Mouse (Mus musculus): ENCODE measurements around the gene Ago1.

Ago1 gene

DNA sequence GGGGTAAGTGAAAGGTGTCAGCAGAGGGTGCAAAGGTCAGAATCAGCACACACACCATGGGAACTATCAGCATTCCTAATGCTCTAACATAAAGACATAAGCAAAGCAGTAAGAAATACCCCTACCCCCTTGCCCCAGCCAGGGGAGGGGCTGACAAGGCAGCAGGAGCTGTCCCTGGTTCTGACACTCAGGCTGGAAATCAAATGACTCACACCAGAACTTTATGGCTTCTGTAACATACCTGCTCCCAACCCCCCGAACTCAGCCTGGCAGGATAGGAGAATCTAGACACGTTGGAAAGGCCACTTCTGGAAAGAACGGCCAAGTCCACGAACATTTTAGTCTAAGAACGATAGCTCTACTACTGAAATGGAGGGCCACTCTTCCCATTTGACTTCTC lies 4.6 kb upstream of the Ago1 start:
- DNase-seq (ENCODE audit: low spot score in 2 of 2), result no peak

DNA sequence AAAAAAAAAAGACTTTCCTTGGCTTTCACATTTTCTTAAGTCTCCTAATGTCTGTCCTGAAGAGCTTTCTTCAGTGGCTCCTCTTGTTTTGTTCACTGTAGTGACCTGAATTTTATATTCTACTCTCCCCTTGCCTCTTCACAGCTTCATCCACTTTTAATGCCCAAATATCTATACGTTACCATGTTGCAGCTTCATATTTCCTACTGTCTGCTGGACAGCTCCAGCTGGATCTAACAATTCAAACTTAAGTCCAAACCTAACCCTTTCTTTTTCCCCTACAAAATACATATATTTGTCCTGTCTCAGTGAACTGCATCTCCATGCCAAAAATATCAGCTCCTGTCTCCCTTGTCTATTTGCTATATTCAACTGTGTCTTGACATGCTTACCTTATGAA lies 951 bp upstream of the Ago1 start:
- no peak for DNase-seq (ENCODE audit: low spot score in 2 of 2)

DNA sequence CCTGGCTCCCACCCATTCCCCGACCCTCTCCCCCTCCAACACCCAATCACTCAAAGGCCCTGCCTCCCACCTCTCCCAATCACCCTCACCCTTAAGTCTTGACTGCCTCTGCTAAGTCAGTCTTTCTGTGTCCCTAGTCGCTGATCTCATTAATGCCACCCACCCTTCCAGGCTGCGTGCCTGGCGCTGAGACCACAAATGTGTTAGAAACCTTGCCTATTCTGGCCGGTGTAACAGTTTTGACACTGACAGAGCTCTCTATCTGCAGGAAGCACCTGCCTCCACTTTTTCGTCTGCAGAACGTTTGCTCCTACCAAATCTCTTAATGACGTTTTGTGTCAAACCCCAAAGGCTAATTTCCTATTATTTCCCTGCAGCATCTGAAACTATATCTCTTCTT lies 542 bp upstream of the Ago1 start:
- no peak for DNase-seq (ENCODE audit: low spot score in 2 of 2)

DNA sequence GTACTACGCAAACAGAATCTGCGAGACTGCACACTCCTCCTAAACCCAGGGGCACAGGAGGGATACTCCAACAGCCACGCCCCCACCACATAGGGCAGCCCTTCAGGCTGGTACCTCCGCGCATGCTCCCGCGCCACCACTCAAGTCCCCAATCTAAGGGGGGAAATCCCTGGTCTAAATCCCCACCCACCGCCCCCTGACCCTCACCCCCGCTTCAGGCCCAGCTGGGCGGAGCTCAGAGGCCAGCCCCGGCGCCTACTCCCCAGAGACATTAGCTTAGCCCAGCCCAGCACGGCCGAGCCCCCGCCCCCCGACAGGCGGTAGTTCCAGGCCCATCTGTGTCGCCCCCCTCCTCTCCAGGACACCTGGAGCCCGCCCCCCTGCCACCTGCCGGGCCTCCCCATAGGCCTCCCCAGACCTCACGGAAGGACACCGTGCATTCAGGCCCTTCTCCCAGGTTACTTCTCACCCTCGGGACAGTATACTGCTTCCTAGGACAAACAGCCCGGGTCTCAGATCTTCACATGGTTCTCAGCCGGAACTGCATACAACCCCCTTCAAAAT lies 580 bp downstream of the Ago1 start:
- peak; percentile 41 to 48 for DNase-seq (ENCODE audit: low spot score in 2 of 2)

DNA sequence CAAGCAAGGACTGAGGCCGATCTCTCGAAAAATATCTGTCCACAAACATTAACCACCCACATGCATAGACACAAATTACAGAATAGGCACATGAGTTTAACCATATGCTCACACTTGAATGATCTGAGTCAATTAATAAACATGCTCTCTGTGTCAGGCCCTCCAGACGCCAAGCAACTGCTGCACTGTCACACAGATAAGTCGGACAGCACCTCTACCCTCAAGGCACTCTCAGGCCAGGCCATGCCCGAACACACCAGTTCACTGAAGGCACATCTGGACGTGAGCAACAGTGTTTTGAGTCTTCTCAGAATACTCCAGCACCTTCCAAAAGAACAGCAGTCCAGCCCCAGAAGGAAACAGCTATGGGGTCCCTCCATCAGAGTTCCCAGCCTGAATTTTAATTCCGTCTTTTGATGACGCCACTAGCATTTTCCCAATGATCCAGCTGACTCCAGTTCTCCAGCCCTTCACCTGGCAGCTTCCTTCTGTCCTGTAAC lies 2.1 kb downstream of the Ago1 start:
- no peak for DNase-seq (ENCODE audit: low spot score in 2 of 2)

DNA sequence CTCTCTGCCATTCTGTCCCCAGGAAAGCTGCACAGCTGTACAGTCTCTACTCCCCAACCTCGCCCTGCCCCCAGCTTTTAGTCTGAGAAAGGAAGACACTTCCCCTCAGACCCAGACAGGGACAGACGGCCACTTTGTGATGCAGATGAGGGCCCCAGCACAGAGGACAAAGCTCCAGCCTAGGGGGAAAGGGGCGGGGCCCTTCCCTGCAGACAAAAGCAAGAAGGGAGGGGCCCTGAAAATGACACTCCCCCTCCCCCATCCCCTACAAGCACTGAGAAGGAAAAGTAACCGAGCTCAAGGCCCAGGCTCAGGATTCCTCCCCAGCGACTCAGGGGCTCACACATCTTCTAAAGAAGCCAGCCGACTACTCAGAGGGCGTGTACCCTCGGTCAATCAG lies 2.5 kb downstream of the Ago1 start:
- DNase-seq (ENCODE audit: low spot score in 2 of 2), result peak; percentile 26 to 50

DNA sequence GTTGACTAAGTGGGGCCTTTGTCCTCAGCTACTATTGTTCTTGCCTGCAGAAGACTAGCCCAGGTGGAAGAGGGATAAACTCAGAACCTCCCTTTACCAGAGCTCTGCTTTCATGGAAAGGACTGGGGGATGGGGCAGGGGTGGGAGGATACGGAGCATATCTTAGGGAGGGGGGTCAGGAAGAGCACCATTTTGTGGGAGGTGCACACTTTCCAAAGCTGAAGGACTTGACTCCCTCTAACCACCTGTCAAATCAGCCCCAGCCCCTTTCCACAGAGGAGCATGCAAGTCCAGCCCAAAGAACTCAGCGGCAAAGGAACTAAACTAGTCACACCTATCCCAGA lies 3.5 kb downstream of the Ago1 start:
- no peak for DNase-seq (ENCODE audit: low spot score in 2 of 2)

DNA sequence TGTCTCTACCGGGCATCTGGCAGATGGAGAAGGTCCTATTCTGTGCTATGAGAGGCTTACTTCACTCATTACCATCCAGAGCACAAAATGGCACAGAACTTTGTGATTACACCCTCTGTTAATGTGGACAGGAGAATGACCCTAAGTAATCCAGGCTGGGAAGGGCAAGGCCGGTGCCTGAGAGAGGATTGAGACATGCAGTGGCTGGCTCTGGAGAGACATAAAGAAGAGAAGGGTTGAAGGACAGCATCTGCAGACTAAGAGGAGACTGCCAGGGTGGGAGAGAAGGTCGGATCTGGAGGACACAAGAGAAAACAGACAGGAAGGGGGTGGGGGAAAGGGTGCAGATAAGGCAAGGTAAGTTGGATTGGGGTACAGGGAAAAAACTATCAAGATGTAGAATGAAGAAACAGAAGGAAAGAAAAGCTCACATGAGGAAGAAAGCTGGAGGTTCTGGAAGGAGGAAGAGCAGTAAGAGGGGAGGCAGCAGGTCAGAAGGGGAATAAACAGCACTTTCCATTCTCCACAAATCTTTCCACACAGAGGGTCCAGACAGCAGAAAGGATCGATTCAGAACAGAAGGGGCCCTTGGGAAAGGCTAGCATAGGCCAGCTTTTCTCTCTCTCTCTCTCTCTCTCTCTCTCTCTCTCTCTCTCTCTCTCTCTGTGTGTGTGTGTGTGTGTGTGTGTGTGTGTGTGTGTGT lies 4.0 kb downstream of the Ago1 start:
- DNase-seq (ENCODE audit: low spot score in 2 of 2), result no peak

DNA sequence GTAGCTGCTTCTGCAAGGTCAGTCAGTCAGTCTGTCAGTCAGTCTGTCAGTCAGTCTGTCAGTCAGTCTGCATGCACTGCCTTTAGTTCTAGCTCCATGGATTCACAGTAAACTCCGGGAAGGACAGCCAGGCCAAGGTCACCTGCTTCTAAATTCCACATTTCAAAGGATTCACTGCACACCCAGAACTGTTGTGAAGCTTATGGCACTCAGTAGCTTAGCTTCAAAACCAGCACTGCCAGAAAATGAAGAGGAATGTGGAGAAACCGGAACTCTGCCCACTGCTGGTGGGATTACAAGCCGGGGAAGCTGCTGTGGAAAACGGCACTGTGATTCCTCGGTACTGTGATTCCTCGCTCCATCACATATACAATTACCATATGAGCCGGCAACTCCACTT lies 12.9 kb downstream of the Ago1 start:
- no peak for DNase-seq (ENCODE audit: low spot score in 2 of 2)

DNA sequence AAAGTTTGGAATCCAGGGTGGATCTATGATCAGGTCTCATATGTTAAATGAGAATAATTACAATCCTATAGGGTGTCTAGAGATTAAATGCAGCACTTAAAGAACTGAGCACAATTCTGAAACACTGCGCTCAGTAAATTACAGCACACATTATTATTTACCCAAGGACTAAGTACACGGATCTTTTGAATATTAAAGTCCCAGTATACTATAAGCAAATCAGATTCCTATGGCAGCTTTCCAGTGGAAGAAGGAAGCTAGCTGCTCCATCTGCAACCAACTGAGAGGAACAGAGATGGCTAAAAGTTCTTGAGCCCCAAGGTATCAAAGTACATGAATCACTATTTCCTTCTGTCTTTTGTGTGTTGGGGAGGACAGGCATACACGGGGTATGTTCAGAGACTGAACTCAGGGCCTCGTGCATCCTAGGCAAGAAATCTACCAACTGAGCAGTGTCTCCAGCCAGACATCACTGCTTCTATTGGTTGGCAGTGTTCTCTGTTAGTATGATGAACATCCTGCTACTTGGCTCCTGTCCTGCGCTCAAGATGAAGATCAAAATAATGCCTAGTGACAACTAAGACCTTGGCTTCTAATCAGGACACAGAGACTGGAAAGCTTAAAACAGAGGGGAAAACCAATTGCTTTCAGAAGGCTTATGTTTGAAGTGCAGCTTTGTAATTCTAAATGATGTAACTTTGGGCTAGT lies 13.7 kb downstream of the Ago1 start:
- no peak for DNase-seq (ENCODE audit: low spot score in 2 of 2)

DNA sequence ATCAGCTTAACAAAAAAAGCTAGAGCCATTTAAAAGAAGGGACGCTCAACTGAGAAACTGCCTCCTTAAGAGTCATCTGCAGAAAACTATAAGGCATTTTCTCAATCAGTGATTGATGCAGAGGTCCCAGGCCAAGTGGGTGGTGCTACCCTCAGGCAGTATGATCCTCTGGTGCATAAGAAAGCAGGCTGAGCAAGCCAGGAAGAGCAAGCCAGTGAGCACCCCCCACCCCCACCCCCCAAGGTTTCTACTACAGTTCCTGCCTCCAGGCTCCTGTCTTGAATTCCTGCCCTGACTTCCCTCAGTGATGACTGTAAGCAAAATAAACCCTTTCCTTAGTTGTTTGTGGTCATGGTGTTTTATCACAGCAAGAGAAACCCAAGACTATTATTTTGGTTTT lies 18.1 kb downstream of the Ago1 start:
- DNase-seq (ENCODE audit: low spot score in 2 of 2), result no peak

DNA sequence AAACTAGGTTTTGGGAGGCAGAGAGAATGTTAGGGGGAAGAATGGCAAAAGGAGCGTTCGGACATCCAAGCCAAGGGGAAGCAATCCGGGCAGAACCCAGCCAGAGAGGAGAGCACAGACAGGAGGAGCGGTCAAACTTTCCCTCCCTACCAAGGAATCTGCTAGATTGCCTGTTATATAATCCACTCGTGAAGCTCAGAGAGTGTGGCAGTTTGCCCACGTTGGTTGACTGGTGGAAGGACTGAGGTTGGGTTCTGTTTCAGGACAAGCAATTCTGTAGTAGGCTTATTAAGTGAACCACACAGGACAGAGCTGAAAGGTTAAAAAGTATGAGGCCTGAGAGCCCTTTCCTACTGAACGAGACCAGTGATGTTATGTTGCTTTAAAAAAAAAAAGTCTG lies 21.3 kb downstream of the Ago1 start:
- no peak for DNase-seq (ENCODE audit: low spot score in 2 of 2)

DNA sequence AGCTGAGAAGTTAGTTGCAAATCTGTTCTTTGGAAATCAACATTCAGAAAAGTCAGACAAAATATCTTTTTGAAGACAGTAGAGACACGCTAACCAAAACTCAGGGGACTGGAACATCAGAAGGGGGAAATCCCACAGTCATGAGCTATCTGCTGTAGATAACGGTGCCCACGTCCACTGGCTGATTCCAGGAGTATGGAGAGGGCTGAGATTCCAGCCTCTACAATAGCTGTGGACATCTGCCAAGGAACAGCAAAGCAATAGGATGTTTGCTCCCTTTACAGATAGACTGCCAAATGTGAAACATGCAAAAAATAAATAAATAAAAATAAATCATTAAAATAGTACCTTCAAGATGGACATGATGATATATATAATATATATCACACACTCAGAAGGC lies 23.9 kb downstream of the Ago1 start:
- no peak for DNase-seq (ENCODE audit: low spot score in 2 of 2)

DNA sequence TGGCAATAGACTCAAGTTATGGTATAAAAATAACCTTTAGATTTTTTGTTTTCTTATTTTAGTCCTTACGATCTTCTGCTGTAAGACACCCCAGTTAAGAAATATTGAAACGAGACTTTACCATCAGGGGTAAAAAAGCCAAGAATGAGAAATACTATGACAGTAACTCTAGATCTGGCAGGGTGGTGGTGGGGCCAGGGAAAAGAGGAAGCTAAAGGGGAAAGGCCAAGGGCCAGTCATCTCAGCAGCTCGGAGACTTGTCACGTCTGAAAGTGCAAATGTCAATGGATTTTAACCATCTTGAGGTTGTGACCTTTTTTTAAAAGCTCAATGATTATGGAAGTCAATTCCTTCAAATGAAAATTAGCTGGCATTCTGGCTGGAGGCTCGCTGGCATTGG lies 30.1 kb downstream of the Ago1 start:
- no peak for DNase-seq (ENCODE audit: low spot score in 2 of 2)

DNA sequence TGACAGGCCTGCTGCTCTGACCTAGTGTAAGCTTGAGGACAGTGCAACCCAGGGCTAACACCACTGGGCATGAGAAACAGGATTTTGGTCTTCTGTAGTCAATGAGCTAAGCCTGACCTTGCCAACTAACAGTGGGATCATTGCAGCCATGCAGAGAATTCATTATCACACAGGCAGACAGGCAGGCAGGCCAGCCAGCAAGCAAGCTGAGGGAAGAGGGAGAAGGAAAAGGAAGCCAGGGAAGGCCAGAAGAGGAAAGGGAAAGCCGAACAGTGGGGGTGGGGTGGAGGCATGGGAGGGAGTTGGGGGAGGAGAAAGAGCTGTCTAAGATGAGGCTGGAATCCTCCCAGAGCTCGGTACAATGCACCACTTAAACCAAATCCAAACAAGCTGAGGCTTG lies 32.1 kb downstream of the Ago1 start:
- DNase-seq (ENCODE audit: low spot score in 2 of 2), result no peak

DNA sequence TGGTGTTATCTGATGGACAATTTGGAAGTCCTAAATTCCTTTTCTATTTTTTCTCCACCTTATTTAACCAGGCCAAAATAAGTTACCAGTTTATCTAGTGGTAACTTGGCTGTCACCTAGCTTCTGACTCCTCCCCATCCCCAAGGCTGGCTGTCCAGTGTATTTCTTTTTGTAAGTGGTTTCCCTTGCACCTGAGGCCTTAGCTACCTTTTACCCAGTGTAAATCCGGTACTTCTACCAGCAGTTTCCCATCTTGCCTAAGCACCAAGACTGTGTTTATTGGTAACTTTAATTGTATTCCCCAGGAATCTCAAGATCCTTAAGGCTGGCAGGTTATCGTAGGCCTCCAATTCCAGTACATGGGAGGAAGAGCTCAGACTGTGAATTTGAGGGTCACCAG lies 34.3 kb downstream of the Ago1 start:
- no peak for DNase-seq (ENCODE audit: low spot score in 2 of 2)

DNA sequence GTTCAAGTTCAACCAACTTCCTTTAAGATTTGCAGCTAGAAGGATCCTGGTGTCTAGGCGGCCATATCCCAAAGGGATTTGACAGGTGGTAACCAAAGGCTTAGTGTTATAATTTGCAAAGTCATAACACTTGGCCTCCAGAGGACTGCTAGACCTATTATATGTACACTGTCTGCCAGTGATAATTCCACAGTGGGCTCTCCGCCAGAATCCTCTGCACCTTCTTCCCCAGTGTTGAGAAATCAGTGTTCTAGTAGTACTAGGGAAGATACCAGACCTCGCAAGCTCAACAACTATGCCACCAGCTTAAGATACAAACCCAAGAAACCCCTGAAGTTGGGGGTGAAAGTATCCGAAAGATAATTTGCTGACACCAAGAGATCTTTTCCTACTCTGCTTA lies 35.2 kb downstream of the Ago1 start:
- DNase-seq (ENCODE audit: low spot score in 2 of 2), result no peak

DNA sequence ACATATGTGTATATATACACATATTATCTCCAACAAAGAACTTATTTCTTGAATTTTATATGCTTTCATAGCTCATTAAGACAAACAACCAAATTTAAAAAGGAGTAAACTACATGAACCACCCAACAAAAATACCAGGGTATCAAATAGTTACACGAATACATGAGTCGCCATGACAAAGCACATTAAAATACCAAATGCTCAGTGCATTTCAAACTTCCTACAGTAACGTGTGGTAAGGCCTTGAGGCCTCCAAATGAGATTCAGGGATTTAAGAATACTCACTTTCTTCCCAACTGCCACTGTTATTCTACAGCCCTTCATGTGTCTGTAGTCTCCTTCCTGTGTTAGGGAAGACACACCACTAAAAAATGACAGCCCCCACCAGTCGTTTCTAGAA lies 36.6 kb downstream of the Ago1 start:
- no peak for DNase-seq (ENCODE audit: low spot score in 2 of 2)

DNA sequence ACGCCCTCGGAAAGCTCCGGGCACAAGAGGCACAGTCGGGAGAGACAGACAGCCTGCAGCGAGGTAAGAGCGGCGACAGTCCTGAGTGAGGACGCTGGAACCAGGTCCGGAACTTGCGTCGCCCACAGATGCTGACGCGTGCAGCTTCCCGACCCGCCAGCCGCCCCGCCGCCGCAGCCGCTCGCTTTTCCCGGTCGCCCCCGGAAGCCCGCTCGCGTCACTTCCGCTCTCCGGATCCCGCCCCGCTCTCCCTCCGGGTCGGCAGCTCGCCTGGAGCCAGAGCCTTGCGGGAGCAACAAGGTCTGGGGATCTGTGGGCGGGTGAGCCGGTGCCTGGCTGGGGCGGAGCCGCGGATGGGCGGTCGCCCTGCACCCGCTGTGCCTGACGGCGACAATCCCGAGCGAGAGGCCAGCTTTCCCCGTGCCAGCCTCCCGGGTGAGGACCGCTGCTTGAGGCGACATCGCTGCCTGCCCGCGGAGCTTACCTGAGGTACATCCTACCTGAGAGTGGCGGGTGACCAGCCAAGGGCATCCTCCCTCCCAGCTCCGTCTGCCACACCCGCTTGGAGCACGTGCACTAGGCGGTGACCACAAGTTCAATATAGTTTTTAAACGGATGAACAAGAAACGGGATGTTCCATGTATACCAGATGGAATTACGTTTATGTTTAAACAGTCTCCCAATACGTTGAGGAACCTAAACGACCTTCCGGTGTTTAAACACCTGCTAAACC lies 38.9 kb downstream of the Ago1 start, which contains the start of gene Ago3:
Gene Ago3 (minus strand): TSS at position 210 of the 733 bp plus-strand sequence.
- peak; percentile 83 to 89 for DNase-seq (ENCODE audit: low spot score in 2 of 2)

DNA sequence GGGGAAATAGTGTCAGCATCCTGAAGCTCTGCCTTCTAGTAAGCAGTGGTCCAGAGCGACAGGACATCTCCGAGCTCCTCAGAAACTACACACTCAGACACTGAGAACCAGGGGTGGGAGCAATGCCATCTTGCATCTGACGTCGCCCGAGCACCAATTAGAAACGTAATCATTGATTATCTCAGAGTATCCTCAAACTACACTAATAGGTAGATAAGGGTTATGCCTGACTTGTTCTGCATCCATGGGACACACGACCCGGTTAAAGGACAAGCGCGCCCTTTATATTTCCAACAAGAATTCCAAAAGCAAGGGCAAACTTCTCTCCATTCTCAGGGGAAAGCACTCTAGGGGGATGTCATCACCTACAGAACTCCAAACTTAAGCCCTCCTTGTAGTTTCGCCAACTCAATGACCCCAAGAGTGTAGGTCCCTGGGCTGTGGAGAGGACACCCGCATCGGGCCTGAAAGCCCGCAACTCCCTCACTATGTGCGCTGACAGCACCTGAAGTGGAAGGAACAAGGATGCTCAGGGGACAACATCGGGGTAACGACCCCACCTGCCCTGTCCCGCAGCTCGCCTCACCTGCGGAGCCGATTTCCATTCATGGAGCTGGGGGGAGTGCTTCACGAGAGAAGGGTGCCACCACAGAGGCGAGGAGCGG lies 39.6 kb downstream of the Ago1 start:
- no peak for DNase-seq (ENCODE audit: low spot score in 2 of 2)

DNA sequence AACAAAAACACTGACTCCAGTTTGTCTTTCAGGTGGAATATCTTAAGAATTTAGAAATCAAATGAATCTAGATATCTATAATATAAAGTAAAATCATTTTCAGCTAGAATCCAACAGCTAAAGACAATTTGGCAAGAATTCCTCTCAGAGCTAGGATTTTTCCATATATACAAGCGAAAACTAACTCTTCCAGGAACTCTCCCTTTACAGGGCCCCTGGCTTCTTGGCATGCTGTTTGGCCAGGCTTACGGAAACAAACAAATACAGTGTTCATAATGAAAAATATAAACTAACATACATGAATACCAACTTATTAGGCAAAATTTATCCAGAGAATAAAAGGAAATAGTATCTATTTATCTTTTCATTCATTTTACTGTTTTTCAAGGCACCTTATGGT lies 44.5 kb downstream of the Ago1 start:
- no peak for DNase-seq (ENCODE audit: low spot score in 2 of 2)

DNA sequence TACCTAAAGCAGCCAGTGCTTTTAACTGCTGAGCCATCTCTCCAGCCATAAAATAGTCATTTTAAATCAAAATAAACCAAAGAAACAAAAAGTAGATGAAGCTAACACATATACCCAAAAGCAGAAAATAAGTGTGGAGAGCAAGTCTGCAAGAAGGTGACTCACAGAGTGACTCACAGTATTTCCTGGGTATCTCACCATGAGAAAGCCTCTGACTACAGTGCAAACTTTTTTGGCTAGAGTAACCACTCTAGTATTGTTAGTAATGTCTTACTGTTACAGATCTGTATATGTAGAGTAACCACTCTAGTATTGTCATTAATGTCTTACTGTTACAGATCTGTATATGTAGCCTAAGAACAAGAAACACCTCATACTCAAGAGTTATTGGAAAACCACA lies 52.7 kb downstream of the Ago1 start:
- DNase-seq (ENCODE audit: low spot score in 2 of 2), result no peak

Data from frontal cortex, postnatal 14 days (tissue).